Mouse (Mus musculus) spleen, embryonic (tissue): ENCODE data around the gene Ints6.
"Not testable (repeated sequence)": the region's sequence is repeated elsewhere in the genome, so short reads cannot be mapped to it uniquely, and the experiment has no call there.

ENCODE experiments used
- CTCF ChIA-PET: fragments of 350-600 bp; sonication (Branson Sonifier 250); formaldehyde crosslinking; loops from one replicate; lab custom pipeline; 2022; lab: Charles Lee

Ints6 gene

DNA sequence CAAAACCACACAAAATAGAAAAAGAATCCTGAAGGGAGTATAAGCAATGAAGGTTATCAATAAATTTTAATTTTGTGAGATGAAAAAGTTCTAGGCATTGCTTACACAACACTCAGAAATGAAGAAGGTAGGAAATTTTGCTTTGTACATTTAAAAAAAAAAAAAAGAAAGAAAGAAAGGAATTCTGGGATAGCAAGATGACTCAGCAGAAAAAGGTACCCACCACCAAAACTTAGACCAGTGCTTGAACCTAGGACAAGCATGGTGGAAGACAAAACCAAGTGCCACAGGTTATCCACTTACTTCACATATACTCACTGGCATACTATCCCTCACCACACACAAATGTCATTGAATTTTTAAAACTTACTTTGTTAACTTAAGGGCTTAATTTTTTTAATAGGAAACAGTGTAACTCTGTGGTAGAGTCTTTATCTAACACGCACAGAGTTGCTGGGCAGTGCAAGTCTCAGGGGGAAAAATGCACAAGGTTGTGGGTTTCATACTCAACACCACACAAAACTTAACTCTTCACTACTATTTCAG is 5.8 kb downstream of the Ints6 start:
- CTCF ChIA-PET, result no interaction called here

DNA sequence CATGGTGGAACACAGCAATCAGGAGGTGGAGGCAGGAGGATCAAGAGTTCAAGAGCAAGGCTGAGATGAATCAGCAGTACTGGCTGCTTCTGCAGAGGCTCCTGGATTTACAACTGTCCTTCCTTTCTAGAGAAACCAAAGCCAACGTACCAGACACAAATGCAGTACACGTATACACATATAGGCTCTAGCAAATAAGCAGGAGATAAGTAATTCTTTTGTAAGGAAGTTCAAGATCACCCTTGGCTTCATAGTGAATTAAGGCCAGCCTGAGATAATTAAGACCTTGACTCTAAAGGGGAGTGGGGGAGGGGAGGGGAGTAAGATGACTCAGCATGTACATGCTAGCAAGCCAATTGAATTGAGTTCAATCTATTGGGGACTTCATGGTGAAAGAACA is 9.5 kb downstream of the Ints6 start:
- CTCF ChIA-PET, result no interaction called here

DNA sequence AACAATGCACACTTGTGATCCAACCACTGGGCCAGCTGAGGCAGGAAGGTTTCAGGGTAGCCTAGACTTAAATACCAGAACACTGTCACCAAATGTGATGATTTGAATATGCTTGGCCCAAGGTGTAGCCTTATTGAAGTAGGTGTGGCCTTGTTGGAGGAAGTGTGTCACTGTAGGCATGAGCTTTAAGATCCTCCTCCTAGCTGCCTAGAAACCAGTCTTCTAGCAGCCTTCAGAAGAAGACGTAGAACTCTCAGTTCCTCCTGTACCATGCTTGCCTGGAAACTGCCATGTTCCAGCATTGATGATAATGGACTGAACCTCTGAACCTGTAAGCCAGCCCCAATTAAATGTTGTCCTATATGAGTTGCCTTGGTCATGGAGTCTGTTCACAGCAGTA is 25.3 kb downstream of the Ints6 start:
- CTCF ChIA-PET, result no interaction called here

DNA sequence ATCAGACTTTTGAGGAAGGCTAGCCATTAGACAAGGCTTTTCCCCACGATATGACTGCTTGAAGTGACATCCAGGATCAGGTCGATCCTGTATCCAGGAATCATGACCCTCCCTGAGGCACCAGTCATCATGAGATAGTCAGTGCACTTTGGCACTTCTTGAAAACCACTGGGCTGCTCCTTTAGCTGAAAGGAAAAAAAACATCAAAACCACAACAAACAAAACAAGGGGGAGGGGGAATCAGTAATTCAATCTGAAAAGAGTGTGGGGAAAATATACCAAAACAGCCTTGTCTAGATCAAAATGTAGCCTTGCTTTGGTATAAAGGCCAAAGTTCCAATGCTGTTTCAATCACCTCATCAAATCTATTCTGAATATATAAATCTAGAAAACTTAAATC is 27.3 kb downstream of the Ints6 start:
- CTCF ChIA-PET, result no interaction called here

DNA sequence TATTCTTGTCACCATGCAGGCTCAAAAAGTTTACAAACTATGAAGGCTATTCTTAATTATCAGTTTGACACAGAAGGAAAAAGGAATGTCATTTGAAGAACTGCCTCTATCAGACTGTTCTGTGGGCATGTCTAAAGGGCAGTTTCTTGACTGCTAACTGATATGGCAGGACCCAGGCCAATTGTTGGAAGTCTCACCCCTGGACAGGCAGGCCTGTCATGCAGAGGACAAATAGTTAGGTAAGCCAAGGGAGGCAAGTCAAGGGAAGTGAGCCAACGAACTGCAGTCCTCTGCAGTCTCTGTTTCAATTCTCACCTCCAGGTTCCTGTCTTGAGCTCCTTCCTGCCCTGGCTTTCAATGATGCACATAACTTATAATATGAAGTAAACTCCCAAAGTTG is 29.1 kb downstream of the Ints6 start:
- CTCF ChIA-PET, result no interaction called here

GRCm38 (mm10) chr14:62724560-62724959 is 36.4 kb downstream of the Ints6 start:
- CTCF ChIA-PET, result no interaction called here

GRCm38 (mm10) chr14:62721625-62722024 is 39.3 kb downstream of the Ints6 start:
- CTCF ChIA-PET, result no interaction called here

- CTCF ChIA-PET, result no interaction called here
These were observed 42.8 kb downstream of the Ints6 start for GRCm38 (mm10) chr14:62718161-62718560.

DNA sequence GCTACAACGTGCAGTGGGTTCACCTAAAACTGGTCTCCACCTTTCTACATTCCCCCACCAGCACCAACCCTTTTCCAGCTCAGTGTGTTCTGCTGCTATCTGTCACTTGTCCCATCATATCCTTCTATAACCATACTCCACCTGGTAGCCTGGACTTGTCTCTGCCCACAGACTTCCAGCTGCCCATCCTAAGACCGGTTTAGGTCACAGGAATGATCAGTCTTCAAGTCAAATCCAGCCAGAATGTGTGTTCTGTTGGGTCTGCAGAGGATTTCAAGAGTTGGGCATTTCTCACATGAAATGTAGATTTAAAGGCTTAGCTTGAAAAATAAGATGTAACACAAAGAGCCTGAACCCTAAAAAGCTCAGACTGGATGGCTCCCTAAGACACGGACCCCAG is 87.3 kb downstream of the Ints6 start:
- CTCF ChIA-PET, result no interaction called here

DNA sequence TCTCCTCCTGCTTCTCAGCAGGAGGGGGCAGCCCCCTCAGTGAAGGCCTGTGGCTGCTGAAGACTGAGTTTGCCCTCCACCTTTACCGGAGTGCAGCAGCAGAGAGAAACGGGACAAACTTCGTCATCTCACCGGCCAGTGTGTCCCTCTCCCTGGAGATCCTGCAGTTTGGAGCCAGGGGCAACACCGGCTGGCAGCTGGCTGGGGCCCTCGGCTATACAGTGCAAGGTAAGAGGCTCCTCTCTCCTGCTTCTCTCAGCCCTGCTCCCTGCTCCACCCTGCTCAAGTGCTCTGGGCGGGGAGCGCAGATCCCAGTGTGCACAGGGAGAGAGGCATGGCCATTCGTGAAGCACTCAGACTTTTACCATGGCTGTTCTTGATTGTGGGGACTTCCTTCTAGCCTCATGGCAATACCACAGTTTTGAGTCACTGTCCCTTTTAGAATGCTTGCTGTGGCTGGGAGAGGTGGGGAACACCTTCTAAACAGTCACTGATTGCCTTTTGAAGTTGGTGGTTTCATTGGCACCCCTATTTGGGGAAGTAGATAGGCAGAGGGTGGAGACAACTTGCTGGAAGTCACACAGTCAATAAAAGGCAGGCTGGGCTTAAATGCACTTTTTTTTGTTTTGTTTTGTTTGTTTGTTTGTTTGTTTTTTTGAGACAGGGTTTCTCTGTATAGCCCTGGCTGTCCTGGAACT is 95.8 kb downstream of the Ints6 start:
- CTCF ChIA-PET, result no interaction called here

DNA sequence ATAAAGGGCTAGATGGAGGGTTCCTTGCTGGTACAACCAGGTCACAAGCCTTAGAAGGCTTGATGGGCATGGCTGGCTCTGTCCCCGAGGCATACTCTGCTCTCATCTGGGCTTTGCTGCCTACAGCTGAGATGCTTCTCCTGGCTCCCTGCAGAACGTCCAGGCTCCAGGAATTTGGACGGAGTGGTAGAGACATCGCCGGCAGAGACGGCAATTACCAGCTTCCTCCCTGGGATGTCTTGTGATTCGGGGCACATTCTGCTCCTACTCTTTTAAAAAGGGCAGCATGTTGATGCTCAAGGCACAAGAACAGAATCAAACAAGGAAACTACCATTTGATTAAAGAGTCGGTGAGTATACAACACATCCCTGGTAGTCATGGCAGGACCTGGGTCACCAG is 97.6 kb downstream of the Ints6 start, which contains the start of gene Serpine3:
Gene Serpine3, plus strand, starts transcription at position 301 of the 400 bp plus-strand sequence.
- CTCF ChIA-PET, result no interaction called here

DNA sequence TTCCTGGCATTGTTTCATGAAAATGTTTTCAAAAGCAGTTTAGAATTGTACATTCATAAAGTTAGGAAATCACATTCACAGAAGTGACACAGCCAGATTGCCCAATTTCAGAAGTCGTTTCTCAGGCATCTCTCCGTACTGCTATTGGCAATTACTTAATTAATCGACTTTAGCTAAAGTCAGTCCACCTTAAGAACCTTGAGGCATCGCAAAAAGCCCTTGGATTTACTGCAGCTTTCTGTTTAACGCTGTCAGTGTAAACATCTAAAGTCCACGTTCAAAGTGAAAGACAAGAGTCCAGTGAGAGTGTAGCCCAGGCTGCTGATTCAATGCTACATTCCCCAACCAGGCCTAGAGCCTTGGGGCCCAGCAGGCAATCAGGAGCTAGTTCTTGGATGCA is 98.6 kb downstream of the Ints6 start:
- CTCF ChIA-PET, result no interaction called here

GRCm38 (mm10) chr14:62657469-62657868 is 103.5 kb downstream of the Ints6 start:
- CTCF ChIA-PET, result no interaction called here

DNA sequence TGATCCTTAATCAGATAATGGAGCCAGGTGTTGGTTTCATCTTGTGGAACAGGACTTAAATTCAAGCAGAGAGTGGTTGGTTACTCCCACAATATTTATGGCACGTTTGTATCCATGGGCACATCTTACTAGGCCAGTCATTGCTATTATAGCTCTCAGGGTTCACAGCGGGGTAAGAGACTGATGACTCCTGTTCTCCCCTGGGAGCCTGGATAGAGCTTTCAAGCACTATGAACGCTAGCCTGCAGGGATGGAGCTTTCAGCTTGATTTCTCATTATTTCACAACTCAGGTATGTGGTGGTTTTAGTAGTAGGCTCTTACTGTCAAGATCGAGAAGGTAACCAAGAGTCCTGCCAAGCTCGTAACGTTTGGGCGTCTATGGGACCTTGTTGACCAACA is 105.0 kb downstream of the Ints6 start:
- CTCF ChIA-PET, result no interaction called here

- CTCF ChIA-PET, result no interaction called here
These were observed 109.2 kb downstream of the Ints6 start for GRCm38 (mm10) chr14:62651771-62652170.

DNA sequence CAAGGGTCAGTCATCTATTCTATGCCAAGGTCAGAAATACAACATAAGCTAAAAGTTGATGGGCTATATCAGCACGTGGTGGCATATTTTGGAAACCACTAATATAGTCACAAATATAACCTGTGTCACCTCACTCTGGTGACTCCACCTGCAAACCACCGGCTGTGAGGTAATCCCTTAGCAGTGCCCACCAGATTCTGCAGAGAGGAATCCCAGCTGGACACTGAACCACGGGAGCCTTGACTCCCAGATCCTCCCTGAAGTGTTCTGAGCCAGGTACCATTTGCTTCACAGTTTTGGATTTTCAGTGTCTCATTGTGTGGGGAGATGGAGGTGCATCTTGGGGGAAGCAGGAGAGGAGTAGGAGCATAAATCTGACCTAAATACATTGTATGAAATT is 110.6 kb downstream of the Ints6 start:
- CTCF ChIA-PET, result no interaction called here

GRCm38 (mm10) chr14:62648405-62648804 is 112.6 kb downstream of the Ints6 start:
- CTCF ChIA-PET, result no interaction called here

DNA sequence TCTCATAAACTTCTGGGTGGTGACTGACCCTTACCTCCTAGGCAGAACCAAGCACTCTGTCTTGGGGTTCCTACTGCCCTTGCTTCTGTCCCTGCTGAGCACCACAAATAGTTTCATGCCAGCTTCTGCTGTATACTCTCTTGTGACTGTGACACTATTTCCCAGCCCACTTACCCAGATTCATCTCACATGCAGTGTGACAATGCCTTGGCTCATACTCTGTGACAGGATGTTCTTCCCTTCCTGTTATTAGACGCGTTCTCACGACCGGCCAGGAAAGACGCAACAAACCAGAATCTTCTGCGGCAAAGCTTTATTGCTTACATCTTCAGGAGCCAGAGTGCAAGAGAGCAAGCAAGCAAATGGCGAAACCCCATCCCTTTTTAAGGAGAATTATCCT is 118.6 kb downstream of the Ints6 start:
- CTCF ChIA-PET, result not testable (repeated sequence)

DNA sequence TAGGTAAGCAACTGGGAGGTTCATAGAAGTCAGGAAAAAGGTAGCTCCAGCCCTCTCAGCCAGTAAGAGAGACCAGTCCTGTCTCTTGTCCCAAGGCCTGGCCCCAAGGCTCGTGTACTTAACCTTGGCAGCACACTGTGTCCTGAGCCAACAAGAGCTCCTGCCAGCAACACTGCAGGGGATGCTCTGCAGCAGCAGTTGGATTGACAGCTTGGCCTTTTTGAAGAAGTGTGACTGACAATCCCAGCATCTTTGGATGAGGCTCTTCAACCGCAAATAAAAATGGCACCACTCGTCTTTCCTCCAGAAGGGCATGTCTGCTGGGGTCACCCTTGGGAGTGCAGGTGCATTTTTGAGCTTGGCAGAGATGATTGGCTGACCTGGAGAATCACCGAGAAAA is 120.6 kb downstream of the Ints6 start:
- CTCF ChIA-PET, result no interaction called here

GRCm38 (mm10) chr14:62639551-62639950 is 121.4 kb downstream of the Ints6 start:
- CTCF ChIA-PET, result no interaction called here

GRCm38 (mm10) chr14:62639111-62639510 is 121.9 kb downstream of the Ints6 start:
- CTCF ChIA-PET, result no interaction called here

- CTCF ChIA-PET, result no interaction called here
These were observed 122.6 kb downstream of the Ints6 start for GRCm38 (mm10) chr14:62638345-62638702.

DNA sequence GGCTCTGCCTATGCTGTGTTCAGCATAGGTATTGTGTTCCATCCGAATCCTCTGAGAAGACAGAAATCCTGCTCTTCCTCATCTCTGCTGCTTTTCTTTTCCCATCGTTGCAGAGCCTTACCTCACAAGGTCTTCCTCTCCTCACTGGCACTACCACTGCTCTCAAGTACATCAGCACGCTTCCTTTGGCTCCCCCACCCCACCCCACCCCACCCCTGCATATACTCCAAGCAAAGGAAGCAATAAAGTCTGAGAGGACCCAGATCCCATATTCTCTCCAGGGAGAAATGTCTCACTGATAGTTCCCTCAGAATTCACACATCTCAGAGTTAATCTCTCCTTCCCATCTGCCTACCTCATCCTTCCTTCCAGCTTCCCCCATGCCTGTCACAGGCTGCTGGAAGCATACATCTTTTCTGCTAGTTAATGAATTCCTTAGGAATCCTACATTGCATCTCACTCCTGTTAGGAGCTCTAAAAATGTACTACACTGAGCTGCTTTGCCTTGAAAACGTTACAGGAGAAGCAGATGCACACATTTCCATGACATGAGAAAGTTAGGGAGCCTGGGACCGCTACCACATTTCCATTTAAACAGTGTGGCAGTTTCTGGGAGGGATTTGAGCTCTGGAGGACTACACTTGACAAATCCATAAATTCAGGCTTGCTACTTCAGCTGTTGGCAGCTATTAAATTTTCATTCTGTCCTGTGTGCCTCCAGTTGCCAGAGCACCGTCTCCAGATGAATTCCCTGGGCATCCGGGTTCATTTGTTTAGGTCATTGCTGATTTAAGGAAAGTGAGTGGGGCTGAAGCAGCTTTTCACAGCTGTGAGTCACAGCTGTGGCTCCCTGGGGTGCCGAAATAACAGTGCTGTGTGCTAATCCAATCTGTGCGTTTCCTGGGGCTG is 123.3 kb downstream of the Ints6 start:
- CTCF ChIA-PET, result no interaction called here
